Mouse (Mus musculus): Measurements from ENCODE around the gene Pex11b. TPM values are rescaled to one million over a fixed set of nuclear protein-coding genes. Genes with fewer than 3 reads are reported as not detected.
"Not testable (repeated sequence)": the region's sequence is repeated elsewhere in the genome, so short reads cannot be mapped to it uniquely, and the experiment has no call there.

The Pex11b gene
- polyA plus RNA-seq, 1 experiment from 2014 or later: 67.0 TPM

DNA sequence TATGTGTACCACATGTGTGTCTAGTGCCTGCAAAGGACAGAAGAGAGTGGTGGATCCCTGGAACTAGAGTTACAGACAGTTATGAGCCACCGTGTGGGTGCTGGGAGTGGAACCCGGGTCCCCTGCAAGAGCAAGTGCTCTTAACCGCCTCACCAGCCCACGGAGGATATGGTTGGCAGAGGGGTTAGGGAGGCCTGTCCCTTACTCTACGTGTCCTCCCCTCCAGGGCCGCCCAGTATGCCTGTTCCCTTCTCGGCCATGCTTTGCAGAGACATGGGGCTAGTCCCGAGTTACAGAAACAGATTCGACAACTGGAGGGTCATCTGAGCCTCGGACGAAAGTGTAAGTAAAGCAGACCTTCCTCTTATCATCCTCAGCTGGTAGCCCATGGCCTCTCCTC, 1.3 kb downstream of the Pex11b start:
- H3K9me3 ChIP-seq (replicated peaks; ENCODE audit: control insufficient read depth, low read length, poor library complexity, severe bottlenecking): no peaks in the 10 kb centered on the region
- H3K9ac ChIP-seq (ENCODE audit: low read depth, low read length): no peak overlapping the region
- H3K36me3 ChIP-seq (ENCODE audit: control insufficient read depth, insufficient read depth, low read length): peaks cover 18% of the 10 kb centered on the region
- H3K27me3 ChIP-seq (ENCODE audit: control insufficient read depth, insufficient read depth, low read depth, low read length): no peaks in the 10 kb centered on the region
- H3K4me3 ChIP-seq (ENCODE audit: low read depth, low read length): peak overlapping the region; percentile 95
- H3K4me1 ChIP-seq (ENCODE audit: control insufficient read depth, insufficient read depth, low read length): peaks cover 19% of the 10 kb centered on the region
- ATAC-seq: no peak
- peak overlapping the region; percentile 88 for H3K4me2 ChIP-seq (ENCODE audit: low read length)
- H3K27ac ChIP-seq (ENCODE audit: low read length): no peak overlapping the region
- WGBS: 79% methylated on average over 11 of the region's 11 CpGs

DNA sequence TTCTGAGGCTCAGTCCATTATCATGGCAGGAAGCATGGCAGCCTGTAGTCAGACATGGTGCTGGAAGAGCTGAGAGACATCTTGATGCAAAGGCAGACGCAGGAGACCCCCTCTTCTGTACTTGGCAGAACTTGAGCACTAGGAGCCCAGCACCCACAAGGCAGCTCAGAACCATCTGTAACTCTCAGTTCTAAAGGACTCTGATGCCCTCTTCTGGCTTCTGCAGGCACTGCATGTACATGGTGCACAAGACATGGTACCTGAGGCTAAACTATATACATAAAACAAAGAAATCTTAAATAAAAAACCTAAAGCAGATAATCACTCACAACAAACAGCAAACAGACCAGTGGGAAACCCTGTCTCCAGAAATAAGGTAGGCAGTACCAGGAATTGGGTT, 4.0 kb downstream of the Pex11b start:
- Histone ChIP-seq H3K9ac (ENCODE audit: low read depth, low read length) (no peak overlapping the region), H3K27ac (ENCODE audit: low read length) (no peak overlapping the region), H3K4me2 (ENCODE audit: low read length) (no peak overlapping the region), H3K4me1 (ENCODE audit: control insufficient read depth, insufficient read depth, low read length) (peaks cover 19% of the 10 kb centered on the region), H3K36me3 (ENCODE audit: control insufficient read depth, insufficient read depth, low read length) (peaks cover 22% of the 10 kb centered on the region), H3K9me3 (replicated peaks; ENCODE audit: control insufficient read depth, low read length, poor library complexity, severe bottlenecking) (no peaks in the 10 kb centered on the region), H3K27me3 (ENCODE audit: control insufficient read depth, insufficient read depth, low read depth, low read length) (no peaks in the 10 kb centered on the region), H3K4me3 (ENCODE audit: low read depth, low read length) (no peak overlapping the region)
- 75% methylated on average over 1 of the region's 1 CpGs for WGBS
- no peak for ATAC-seq

DNA sequence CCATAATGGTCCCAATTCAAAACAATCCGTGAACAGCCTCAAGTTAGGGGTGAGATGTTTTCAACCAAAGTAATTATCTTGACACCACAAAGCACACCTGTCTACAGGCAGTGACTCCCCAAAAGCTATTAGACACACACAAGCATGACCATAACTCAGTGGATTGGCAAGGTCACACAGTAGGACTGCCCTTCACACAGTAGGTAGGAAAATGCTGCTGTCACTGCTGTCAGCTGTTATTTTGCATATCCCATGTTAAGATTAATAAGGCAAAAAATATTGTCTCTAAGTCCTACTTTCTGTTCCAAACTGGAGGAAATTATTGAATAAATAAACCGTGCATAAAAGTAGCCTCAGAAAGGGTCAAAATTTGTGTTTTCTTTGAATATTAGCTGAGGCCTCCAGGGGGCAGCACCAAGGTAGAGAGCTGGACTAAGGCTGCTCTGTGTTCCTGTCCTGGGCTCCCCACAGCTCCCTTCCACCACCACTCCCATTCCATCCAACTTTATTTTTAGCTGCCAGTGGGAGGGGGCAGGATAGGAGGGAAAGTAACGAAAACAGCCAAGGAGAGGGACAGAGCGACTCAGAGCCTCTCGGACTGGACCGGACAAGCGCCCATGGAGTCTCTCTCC, 10.0 kb downstream of the Pex11b start, which contains the start of gene Itga10:
Gene Itga10 (plus strand): TSS at position 567 of the 632 bp plus-strand sequence.
- Histone ChIP-seq H3K4me1 (ENCODE audit: control insufficient read depth, insufficient read depth, low read length) (no peaks in the 10 kb centered on the region), H3K27ac (ENCODE audit: low read length) (no peak within 1 kb of the TSS), H3K4me2 (ENCODE audit: low read length) (no peak within 1 kb of the TSS), H3K9ac (ENCODE audit: low read depth, low read length) (no peak within 1 kb of the TSS), H3K4me3 (ENCODE audit: low read depth, low read length) (no peak within 1 kb of the TSS), H3K9me3 (replicated peaks; ENCODE audit: control insufficient read depth, low read length, poor library complexity, severe bottlenecking) (no peaks in the 10 kb centered on the region), H3K27me3 (ENCODE audit: control insufficient read depth, insufficient read depth, low read depth, low read length) (no peaks in the 10 kb centered on the region), H3K36me3 (ENCODE audit: control insufficient read depth, insufficient read depth, low read length) (peaks cover 20% of the 10 kb centered on the region)
- ATAC-seq: 0 out of 2 replicates have a peak, but pooled peaks have one; percentile 21
- 70% methylated on average over 7 of the region's 7 CpGs for WGBS

DNA sequence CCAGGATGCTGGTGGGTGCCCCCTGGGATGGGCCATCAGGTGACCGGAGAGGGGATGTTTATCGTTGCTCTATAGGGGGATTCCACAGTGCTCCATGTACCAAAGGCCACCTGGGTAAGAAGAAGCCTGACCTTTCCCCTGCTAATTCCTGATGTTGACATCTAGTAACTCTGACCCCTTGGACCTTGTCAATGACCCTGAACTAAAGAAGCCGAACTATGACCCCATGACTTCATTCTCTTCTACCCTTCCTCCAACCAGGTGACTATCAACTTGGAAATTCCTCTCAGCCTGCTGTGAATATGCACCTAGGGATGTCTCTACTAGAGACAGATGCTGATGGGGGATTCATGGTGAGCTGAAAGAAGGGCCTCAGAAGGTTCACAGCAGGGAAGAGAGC, 12.2 kb downstream of the Pex11b start:
- no peak for ATAC-seq
- H3K4me1 ChIP-seq (ENCODE audit: control insufficient read depth, insufficient read depth, low read length): no peaks in the 10 kb centered on the region
- peaks cover 18% of the 10 kb centered on the region for H3K36me3 ChIP-seq (ENCODE audit: control insufficient read depth, insufficient read depth, low read length)
- no peak overlapping the region for H3K4me3 ChIP-seq (ENCODE audit: low read depth, low read length)
- no peaks in the 10 kb centered on the region for H3K9me3 ChIP-seq (replicated peaks; ENCODE audit: control insufficient read depth, low read length, poor library complexity, severe bottlenecking)
- no peak overlapping the region for H3K4me2 ChIP-seq (ENCODE audit: low read length)
- no peak overlapping the region for H3K9ac ChIP-seq (ENCODE audit: low read depth, low read length)
- no peak overlapping the region for H3K27ac ChIP-seq (ENCODE audit: low read length)
- 85% methylated on average over 3 of the region's 3 CpGs for WGBS
- H3K27me3 ChIP-seq (ENCODE audit: control insufficient read depth, insufficient read depth, low read depth, low read length): no peaks in the 10 kb centered on the region

DNA sequence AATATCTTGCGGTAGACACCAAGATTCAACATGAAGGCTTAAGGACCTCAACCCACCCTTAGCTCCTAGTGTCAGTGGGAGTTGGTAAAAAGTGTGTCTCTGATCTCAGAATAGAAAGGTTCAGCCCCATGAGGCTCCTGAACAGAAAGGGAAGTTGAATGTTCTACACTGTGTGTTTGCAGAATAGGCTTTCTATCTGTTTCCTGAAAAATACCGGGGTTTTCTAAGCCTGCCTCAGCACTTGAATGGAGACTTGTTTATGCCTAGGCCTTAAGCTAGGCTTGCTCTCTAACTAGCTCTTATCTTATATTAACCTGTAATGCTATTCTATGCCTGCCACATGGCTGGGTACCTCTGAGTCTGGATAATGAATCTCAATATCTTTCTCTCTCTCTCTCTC, 25.7 kb downstream of the Pex11b start:
- Histone ChIP-seq H3K36me3 (ENCODE audit: control insufficient read depth, insufficient read depth, low read length) (no peaks in the 10 kb centered on the region), H3K9me3 (replicated peaks; ENCODE audit: control insufficient read depth, low read length, poor library complexity, severe bottlenecking) (no peaks in the 10 kb centered on the region), H3K4me3 (ENCODE audit: low read depth, low read length) (no peak overlapping the region), H3K4me1 (ENCODE audit: control insufficient read depth, insufficient read depth, low read length) (peaks cover 8% of the 10 kb centered on the region), H3K27me3 (ENCODE audit: control insufficient read depth, insufficient read depth, low read depth, low read length) (no peaks in the 10 kb centered on the region), H3K9ac (ENCODE audit: low read depth, low read length) (no peak overlapping the region), H3K27ac (ENCODE audit: low read length) (no peak overlapping the region), H3K4me2 (ENCODE audit: low read length) (no peak overlapping the region)
- WGBS: 87% methylated on average over 2 of the region's 2 CpGs
- ATAC-seq: no peak

DNA sequence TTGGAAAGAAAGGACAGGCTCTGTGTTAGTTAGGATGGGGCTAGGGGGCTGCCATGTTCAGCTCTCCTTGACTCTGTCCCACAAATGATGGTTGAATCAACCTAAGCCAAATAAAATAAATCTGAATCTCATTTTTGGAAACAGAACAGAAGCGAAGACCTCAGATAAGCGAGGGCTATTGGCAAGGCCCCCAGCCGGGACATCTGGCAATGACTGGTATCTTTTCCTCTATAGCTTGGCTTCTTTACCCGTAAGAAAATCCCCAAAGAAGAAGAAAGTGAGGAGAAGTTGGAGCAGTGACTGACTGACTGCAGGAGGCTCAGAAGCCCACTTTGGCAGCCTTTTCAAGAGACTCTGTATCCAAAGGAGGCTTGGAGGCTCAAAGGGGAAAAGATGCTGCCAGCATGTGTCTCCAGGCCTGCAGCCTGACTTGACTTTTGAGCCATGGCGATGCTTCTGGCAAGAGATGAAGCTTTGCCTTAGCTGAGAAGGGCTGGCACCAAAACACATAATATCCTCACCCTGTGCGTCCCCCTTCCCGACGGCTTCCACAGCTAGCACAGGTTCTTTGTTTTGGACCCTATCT, 27.6 kb downstream of the Pex11b start:
- Histone ChIP-seq H3K27me3 (ENCODE audit: control insufficient read depth, insufficient read depth, low read depth, low read length) (no peaks in the 10 kb centered on the region), H3K27ac (ENCODE audit: low read length) (peak overlapping the region; percentile 69), H3K4me2 (ENCODE audit: low read length) (peak overlapping the region; percentile 65), H3K9me3 (replicated peaks; ENCODE audit: control insufficient read depth, low read length, poor library complexity, severe bottlenecking) (no peaks in the 10 kb centered on the region), H3K9ac (ENCODE audit: low read depth, low read length) (peak overlapping the region; percentile 67), H3K36me3 (ENCODE audit: control insufficient read depth, insufficient read depth, low read length) (no peaks in the 10 kb centered on the region), H3K4me3 (ENCODE audit: low read depth, low read length) (peak overlapping the region; percentile 33), H3K4me1 (ENCODE audit: control insufficient read depth, insufficient read depth, low read length) (peaks cover 8% of the 10 kb centered on the region)
- peak; percentile 33; the same call in 1 of the 2 replicates for ATAC-seq
- WGBS: 43% methylated on average over 8 of the region's 8 CpGs

DNA sequence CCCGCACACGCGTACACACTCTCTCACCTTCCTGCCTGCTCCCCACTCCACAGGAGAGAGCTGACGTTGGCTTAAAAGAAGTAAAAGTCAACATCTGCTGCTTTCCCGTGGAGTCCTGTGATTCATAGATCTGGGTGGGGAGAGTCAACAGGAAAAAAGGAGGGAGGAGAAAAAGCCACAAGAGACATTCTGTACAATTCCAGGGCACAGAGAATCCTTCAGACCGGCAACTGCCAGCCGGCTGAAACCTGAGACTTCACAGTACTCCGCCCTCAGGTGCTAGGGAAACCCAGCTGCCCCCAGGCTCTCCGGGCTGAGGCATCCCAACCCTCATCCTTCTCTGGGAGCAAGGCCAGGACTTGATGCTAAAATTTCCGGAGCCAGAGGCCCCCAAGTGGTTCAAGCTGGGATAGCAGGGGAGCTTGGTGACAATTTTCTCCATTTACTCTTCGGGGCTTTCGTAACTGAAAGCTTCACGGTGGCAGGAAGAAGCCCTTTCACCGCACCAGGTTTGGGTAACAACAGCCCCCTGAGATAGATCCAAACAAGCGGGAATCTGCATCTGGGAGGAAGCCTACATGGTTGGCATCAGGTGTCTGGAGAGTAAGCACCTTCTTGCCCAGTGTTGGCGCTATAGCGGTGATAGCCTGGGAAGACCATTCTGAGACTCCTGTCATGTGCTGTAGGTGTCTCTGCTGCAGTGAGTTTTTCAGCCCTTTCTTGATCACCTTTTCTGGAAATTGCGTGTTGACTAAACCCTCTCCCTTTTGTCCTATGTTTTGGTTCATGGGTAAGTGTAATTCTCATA, 28.5 kb downstream of the Pex11b start:
- WGBS: 3% methylated on average over 16 of the region's 18 CpGs

DNA sequence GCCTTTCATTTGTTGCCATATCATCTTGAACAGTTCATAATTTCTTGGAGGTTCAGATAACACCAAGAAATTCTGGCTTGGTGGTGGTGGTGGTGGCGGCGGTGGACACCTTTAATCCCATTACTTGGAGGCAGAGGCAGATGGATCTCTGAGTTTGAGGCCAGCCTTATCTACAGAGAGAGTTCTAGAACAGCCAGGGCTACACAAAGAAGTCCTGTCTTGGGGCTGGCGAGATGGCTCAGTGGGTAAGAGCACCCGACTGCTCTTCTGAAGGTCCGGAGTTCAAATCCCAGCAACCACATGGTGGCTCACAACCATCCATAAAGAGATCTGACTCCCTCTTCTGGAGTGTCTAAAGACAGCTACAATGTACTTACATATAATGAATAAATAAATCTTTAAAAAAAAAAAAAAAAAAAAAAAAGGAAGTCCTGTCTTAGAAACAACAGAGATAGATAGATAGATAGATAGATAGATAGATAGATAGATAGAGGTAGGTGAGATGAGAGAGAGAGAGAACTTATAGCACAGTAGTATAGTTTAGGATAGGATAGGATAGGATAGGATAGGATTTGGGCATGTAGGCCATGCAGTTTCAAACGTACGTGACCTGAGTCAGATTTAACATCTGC, 30.7 kb downstream of the Pex11b start:
- peaks cover 14% of the 10 kb centered on the region for H3K4me1 ChIP-seq (ENCODE audit: control insufficient read depth, insufficient read depth, low read length)
- H3K36me3 ChIP-seq (ENCODE audit: control insufficient read depth, insufficient read depth, low read length); H3K4me3 ChIP-seq (ENCODE audit: low read depth, low read length); H3K4me2 ChIP-seq (ENCODE audit: low read length); H3K27ac ChIP-seq (ENCODE audit: low read length); H3K27me3 ChIP-seq (ENCODE audit: control insufficient read depth, insufficient read depth, low read depth, low read length); H3K9me3 ChIP-seq (replicated peaks; ENCODE audit: control insufficient read depth, low read length, poor library complexity, severe bottlenecking); ATAC-seq; H3K9ac ChIP-seq (ENCODE audit: low read depth, low read length): not testable (repeated sequence)
- WGBS: 93% methylated on average over 7 of the region's 7 CpGs

More for the DNA sequence above, 28.5 kb downstream of the Pex11b start:
- Histone ChIP-seq H3K4me2 (ENCODE audit: low read length) (peak overlapping the region; percentile 65), H3K27me3 (ENCODE audit: control insufficient read depth, insufficient read depth, low read depth, low read length) (no peaks in the 10 kb centered on the region), H3K36me3 (ENCODE audit: control insufficient read depth, insufficient read depth, low read length) (no peaks in the 10 kb centered on the region), H3K27ac (ENCODE audit: low read length) (peak overlapping the region; percentile 69), H3K9ac (ENCODE audit: low read depth, low read length) (peak overlapping the region; percentile 67), H3K4me1 (ENCODE audit: control insufficient read depth, insufficient read depth, low read length) (peaks cover 8% of the 10 kb centered on the region), H3K4me3 (ENCODE audit: low read depth, low read length) (peak overlapping the region; percentile 33), H3K9me3 (replicated peaks; ENCODE audit: control insufficient read depth, low read length, poor library complexity, severe bottlenecking) (no peaks in the 10 kb centered on the region)
- peak; percentile 85 for ATAC-seq

Data from midbrain, embryonic 16.5 days (tissue).